Mouse (Mus musculus) heart, postnatal 0 days (tissue): Measurements from ENCODE around the gene Slc25a19. TPM values are rescaled to one million over a fixed set of nuclear protein-coding genes. Genes with fewer than 3 reads are reported as not detected.

Experiments
- ATAC-seq: fragments of 200-750 bp; cut with Nextera tagmentation; 2 replicates; pipeline ENCODE4 v1.8.0; 2017; ENCODE audit warnings: low read depth, moderate number of reproducible peaks, moderate library complexity; ENCODE audit not compliant: insufficient read depth
- DNase-seq: peaks from one replicate; pipeline ENCODE4 v3.0.0-alpha.2; 2016; ENCODE audit warnings: low spot score
- H3K27ac ChIP-seq: fragments of 300-500 bp; sonication (generic); 2 replicates; pipeline ENCODE4 v1.5.1; 2014; ENCODE audit warnings: low read depth, mild to moderate bottlenecking
- H3K27me3 ChIP-seq: fragments of 300-500 bp; sonication (generic); 2 replicates; pipeline ENCODE4 v1.6.1; 2014; ENCODE audit warnings: low read length, mixed read lengths; ENCODE audit not compliant: control insufficient read depth, insufficient read depth
- H3K36me3 ChIP-seq: fragments of 300-500 bp; sonication (generic); replicated peaks from 2 replicates; pipeline ENCODE4 v1.6.1; 2014; ENCODE audit warnings: low read length, mixed read lengths; ENCODE audit not compliant: control insufficient read depth, insufficient read depth
- H3K4me1 ChIP-seq: fragments of 300-500 bp; sonication (generic); 2 replicates; pipeline ENCODE4 v1.6.1; 2014; ENCODE audit warnings: antibody characterized with exemption; ENCODE audit not compliant: control insufficient read depth, insufficient read depth
- H3K4me2 ChIP-seq: fragments of 300-500 bp; sonication (generic); 2 replicates; pipeline ENCODE4 v1.6.1; 2014; ENCODE audit warnings: low read depth, mild to moderate bottlenecking, low read length, moderate library complexity
- H3K4me3 ChIP-seq: fragments of 300-500 bp; sonication (generic); 2 replicates; pipeline ENCODE4 v1.5.1; 2014; ENCODE audit warnings: low read depth, low read length
- H3K9ac ChIP-seq: fragments of 300-500 bp; sonication (generic); replicated peaks from 2 replicates; pipeline ENCODE4 v1.6.1; 2014; ENCODE audit warnings: low read depth, low read length, mixed read lengths
- H3K9me3 ChIP-seq: fragments of 300-500 bp; sonication (generic); replicated peaks from 2 replicates; pipeline ENCODE4 v1.6.1; 2016; ENCODE audit warnings: low read length; ENCODE audit not compliant: control insufficient read depth
- CTCF ChIP-seq: IDR thresholded peaks from 2 replicates; pipeline ENCODE4 v1.5.1; 2016; ENCODE audit warnings: antibody characterized with exemption, control low read depth, low read depth
- EP300 ChIP-seq: IDR thresholded peaks from 2 replicates; pipeline ENCODE4 v1.6.1; 2016; ENCODE audit warnings: antibody characterized with exemption, low read depth
- WGBS: fragments of 180-500 bp; shearing (Covaris S2); extraction: QIAGEN DNeasy Blood & Tissue Kit; methylation state at CpG from one replicate; pipeline ENCODE4 v1.1.7; 2014; 5-methylcytosine and 5-hydroxymethylcytosine counted together
- polyA plus RNA-seq: library from polyadenylated mRNA; unstranded; fragments of >200 nt; fragmentation: Nextera tagmentation; extraction: Ambion mirVana; gene quantifications from 2 replicates; pipeline ENCODE4 v1.2.1, GENCODE M21; 2015
- total RNA-seq: library from RNA; depleted of rRNA; stranded (reverse); fragments of >200 nt; gene quantifications from 2 replicates; pipeline ENCODE4 v1.2.3, GENCODE M21; 2014; ENCODE audit warnings: low replicate concordance

The Slc25a19 gene
- total and polyA plus RNA-seq, 2 experiments from 2014 or later: 35.0 to 35.1 TPM

DNA sequence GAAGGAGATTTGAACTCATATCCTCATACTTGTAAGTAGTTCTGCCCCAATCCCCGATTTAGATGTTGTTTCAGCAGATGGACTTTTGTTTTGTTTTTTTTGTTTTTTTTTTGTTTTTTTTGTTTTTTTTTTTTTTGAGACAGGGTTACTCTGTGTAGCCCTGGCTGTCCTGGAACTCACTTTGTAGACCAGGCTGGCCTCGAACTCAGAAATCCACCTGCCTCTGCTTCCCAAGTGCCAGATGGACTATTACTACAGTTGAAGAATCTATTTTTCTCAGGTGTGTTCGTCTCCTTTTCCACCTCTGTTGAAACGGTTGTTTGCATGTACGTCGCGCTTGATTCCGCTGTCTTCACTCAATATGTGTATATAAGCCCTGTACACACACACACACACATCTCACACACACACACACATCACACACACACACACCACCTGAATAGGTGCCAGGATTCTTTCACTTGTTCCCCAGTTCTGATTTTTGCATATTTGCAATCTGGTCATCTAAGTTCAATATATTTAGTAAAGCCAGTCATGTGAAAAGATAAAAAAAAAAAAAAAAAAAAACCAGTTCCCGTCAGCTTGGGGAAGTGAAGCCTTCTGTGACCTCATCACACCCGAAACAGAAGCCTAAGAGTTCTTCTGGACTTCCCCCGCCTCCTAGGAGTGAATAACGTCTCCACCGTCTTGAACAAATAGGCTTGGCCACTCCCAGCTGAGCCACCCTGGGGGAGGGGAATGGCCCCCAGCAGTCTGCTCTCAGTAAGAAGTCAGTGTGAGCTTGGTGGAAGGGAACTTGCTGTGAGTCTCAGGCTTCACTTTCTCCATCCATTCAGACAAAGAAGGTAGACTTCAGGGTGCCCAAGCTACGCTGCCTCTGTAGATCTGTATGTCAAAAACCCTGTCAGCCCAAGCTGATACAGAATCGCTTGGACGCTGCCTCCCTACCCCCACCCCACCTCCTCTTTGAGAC, 2.7 kb upstream of the Slc25a19 start:
- DNase-seq (no peak), ATAC-seq (no peak)
- H3K9ac ChIP-seq: no peak overlapping the region
- H3K27me3 ChIP-seq: no peaks in the 10 kb centered on the region
- H3K27ac ChIP-seq: no peak overlapping the region
- H3K4me1 ChIP-seq: peaks cover 5% of the 10 kb centered on the region; the same call in 1 of the 2 replicates
- TF ChIP-seq EP300 (no peak), CTCF (no peak)
- H3K36me3 ChIP-seq: no peaks in the 10 kb centered on the region
- no peak overlapping the region for H3K4me3 ChIP-seq
- WGBS: 48% methylated on average over 16 of the region's 16 CpGs
- H3K9me3 ChIP-seq: no peaks in the 10 kb centered on the region
- H3K4me2 ChIP-seq: no peak overlapping the region

DNA sequence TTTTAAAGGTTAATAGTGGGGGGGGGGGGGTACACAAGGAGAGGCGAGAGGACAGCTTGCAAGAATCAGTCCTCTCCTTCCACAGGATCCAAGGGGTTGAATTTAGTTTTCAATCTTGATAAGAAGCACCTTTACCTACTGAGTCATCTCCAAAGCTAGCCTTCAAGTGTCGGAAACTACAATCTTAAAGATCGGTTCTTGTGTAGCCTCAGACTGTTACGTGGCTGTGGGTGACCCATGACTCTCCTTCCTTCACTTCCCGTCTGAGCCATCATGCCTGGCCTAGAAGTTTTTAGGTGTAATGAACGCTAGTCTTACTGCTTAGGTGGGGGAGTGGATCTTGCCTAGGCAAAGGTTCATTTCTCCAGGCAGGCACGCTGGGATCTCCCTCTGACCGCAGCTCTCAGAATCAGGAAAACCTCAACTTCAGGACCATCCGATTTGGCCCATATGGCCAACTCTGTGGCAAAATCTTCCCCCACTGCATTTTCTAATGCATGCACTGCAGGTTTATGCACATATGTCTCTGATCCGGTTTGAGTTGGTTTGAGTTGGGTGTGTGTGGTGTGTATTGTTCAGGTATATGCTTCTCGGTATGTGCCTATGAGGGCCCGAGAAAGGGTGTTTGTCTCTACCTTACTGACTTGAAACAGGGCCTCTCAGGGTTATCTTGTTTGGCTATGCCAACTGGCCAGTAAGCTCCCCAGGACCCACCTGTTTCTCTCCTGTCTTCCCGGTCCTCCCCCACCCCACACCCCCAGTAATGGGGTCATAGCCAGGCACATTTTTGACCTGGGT, 1.8 kb upstream of the Slc25a19 start:
- TF ChIP-seq EP300 (no peak), CTCF (no peak)
- Histone ChIP-seq H3K27me3 (no peaks in the 10 kb centered on the region), H3K4me3 (no peak overlapping the region), H3K9me3 (no peaks in the 10 kb centered on the region), H3K4me2 (no peak overlapping the region), H3K4me1 (peaks cover 5% of the 10 kb centered on the region; the same call in 1 of the 2 replicates), H3K36me3 (no peaks in the 10 kb centered on the region), H3K9ac (no peak overlapping the region), H3K27ac (no peak overlapping the region)
- DNase-seq: no peak
- 79% methylated on average over 13 of the region's 13 CpGs for WGBS
- ATAC-seq: no peak

DNA sequence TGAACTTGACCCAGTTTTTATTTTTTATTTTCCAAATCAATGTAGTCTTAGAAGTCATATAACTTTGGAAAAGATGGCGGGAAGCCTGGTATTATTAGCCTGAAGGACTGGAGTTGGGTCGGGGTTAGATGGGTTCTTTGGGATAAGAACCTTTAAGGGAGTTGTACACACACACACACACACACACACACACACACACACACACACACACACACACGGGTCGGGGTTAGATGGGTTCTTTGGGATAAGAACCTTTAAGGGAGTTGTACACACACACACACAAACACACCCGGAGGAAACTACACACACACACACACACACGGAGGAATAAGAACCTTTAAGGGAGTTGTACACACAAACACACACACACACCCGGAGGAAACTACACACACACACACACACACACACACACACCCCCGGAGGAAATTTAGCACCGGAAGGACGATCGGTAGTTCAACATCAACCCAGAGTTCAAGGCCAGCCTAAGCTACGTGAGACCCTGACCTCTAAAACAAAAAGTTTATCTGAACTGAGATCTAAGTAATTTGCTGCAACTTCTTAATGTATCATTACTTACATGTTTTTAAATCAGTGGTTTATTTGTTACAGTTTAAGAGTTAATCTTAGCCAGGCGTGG, 488 bp upstream of the Slc25a19 start:
- WGBS: 51% methylated on average over 13 of the region's 13 CpGs
- Histone ChIP-seq H3K36me3 (peaks cover 3% of the 10 kb centered on the region; the same call in 1 of the 2 replicates), H3K4me3 (peak overlapping the region; percentile 81), H3K4me1 (peaks cover 5% of the 10 kb centered on the region; the same call in 1 of the 2 replicates), H3K9ac (0 out of 2 replicates have a peak overlapping the region, but pooled peaks have one; percentile 34), H3K27ac (peak overlapping the region; percentile 19; the same call in 1 of the 2 replicates), H3K4me2 (peak overlapping the region; percentile 53), H3K27me3 (no peaks in the 10 kb centered on the region), H3K9me3 (no peaks in the 10 kb centered on the region)
- TF ChIP-seq CTCF (no peak), EP300 (0 out of 2 replicates have a peak, but pooled peaks have one; percentile 6)
- DNase-seq: no peak
- no peak for ATAC-seq

DNA sequence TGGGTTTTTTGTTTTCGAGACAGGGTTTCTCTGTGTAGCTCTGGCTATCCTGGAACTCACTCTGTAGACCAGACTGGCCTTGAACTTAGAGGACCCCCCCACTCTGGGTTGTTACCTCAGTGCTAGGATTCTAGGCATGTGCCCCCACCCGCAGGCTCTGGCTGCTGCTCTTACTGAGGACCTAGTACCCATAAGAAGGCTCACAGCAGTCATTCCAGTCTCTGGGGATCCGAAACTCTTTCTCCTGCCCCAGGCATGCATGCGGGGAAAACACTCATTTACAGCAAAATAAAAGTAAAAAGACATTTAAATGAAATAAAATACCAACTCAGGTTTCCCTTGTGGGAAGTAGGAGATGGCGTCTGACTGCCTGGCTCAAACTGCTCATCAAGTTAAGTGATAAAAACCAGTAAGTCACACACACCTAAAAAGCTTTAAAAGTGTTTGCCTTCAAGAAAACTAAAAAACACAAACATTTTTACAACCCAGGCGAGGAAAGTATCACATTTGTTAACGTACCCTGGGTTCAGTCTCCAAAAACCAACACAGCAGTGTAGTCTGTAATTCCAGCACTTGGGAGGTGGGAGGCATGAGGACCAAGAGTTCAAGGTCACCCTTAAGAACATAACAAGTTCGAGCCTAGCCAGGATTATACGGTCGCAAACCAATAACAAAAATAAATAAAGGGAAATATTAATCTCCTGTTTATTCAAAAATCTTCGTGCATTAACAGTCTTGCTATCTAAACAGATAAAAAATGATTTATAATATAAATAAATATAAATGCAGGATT, 1.1 kb downstream of the Slc25a19 start:
- Histone ChIP-seq H3K4me3 (peak overlapping the region; percentile 81), H3K9ac (peak overlapping the region; percentile 63), H3K36me3 (peaks cover 19% of the 10 kb centered on the region), H3K4me1 (peaks cover 5% of the 10 kb centered on the region; the same call in 1 of the 2 replicates), H3K27me3 (no peaks in the 10 kb centered on the region), H3K9me3 (no peaks in the 10 kb centered on the region), H3K4me2 (peak overlapping the region; percentile 94), H3K27ac (peak overlapping the region; percentile 60)
- TF ChIP-seq CTCF (no peak), EP300 (no peak)
- DNase-seq (no peak), ATAC-seq (no peak)
- WGBS: 50% methylated on average over 11 of the region's 11 CpGs
